Mouse (Mus musculus) bone marrow macrophage, adult 2 months (primary cell): ENCODE data around the gene Eml3.

Experiments
- CTCF ChIP-seq: IDR thresholded peaks from 2 replicates; pipeline ENCODE4 v1.5.1; 2012; ENCODE audit warnings: low read depth, mild to moderate bottlenecking, low read length, moderate library complexity
- POLR2A ChIP-seq: IDR thresholded peaks from 2 replicates; pipeline ENCODE4 v1.6.1; 2012; ENCODE audit warnings: mild to moderate bottlenecking, low read depth, low read length, borderline replicate concordance

DNA sequence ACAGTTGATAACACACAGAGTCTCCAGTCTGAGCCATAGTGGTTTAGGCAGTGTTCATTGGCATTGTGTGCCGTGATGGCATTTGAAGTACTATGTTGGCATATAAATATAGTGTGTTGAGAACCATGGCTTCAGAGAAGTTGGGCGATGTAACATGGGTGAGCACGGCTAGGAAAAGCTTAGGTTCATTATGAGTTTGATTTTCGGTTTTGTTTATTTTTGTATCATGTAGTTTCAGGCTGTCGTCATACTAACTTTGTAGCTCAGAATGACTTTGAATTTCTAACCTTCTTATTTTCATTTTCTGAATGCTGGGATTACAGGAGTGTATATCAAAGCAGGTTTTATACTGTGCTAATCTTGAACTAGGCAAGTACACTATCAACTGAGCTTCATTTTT, 25.9 kb upstream of the Eml3 start:
- TF ChIP-seq CTCF (no peak), POLR2A (no peak)
